Mouse (Mus musculus): ENCODE measurements around the gene Synj2.

GRCm38 (mm10) chr17:5940792-5941191 lies 288 bp upstream of the Synj2 start:
- TF ChIP-seq CTCF (IDR thresholded peaks at IDR 0.05; ENCODE audit: control insufficient read depth, insufficient read depth, low read length) = peak; percentile 71
- TF ChIP-seq POLR2A (IDR thresholded peaks at IDR 0.05; ENCODE audit: borderline replicate concordance, control insufficient read depth, low read depth, low read length) = no peak

Measured in bone marrow, adult 2 months (tissue).